Mouse (Mus musculus) right cerebral cortex, adult 18-20 months (tissue): ENCODE measurements around the gene Ttc23l.
A peak's percentile ranks its signal among the peaks of the same experiment; 100 is the strongest.
"Not testable (repeated sequence)": the region's sequence is repeated elsewhere in the genome, so short reads cannot be mapped to it uniquely, and the experiment has no call there.

Source experiments
- DNase-seq: peaks from one replicate; pipeline ENCODE4 v3.0.0; 2022; ENCODE audit warnings: mixed read lengths

Ttc23l gene

DNA sequence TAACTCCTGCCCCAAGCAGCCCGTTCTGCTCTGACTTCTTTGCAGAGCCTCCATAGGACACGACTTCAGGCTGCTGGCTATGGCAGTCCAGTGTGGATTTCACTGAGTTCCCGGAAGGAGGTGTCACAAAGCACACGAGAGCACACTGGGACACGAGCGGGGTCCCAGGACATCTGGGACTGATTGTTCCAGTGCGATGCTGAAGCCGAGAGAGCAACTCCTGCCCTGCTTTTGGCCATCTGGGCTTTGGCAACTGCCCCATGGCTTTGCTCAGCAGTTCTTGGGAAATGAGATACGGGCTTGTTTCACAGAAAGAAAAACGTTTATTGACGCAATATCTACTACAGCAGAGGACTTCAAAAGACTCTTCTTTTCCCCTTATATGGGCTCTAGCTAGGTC, 52.4 kb downstream of the Ttc23l start:
- DNase-seq = no peak

DNA sequence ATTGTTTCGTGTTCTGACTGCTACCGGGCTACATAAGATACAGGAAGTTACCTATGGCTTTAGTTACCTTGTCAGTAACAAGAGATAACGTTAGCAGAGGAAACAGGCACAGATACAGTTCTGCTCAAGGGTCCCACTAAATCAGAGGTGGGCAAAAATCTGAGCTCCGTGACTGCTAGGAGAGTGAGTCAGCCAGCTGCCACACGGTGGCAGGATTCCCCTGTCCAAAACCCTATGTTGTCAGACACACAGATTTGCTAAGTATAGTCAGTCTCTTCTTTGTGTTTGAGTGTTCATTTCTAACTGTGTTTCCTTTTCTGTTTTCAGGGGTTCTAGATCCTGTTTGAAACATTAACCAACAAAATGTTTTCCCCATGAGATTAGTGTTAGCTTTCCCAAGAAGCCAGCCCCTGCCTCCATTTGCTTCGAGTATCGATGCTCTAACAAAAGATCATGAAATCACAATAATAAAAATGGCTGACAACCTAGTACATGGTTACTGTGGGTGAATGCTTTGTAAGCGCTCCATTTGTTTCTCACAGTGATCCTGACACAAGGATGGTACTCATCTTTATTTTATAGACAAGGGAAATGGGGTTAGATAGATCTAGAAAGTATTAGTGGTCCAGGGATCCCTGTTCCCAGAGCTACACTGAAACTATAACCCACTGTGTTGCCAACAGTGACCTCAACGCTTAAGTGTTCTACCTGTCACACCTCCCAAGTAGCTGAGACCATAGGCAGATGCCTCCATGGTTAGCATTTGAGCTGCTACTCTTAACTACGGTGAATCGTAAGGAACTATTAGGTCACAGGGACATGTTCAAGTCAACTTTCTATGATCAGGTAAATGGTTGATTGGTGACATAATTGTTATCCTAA, 57.4 kb downstream of the Ttc23l start:
- peak; percentile 51 for DNase-seq

DNA sequence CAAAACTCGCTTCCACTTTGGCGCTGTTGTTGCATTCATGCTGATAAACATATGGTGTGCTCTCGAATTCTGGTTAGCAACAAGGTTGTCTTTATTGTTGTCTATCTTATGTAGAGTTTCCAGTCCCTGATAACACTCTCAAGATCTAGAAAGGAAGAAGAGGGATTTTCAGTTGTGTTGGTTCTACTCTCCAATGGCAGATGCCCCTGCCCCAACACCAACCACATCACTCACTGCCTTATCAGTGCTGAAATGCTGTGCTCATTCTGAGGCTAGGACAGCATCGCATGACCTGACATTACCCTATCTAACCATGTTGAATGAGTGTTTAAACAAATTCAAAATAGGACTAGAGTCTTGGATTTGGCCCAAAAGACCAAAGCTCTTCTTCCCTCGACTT, 58.4 kb downstream of the Ttc23l start:
- no peak for DNase-seq

DNA sequence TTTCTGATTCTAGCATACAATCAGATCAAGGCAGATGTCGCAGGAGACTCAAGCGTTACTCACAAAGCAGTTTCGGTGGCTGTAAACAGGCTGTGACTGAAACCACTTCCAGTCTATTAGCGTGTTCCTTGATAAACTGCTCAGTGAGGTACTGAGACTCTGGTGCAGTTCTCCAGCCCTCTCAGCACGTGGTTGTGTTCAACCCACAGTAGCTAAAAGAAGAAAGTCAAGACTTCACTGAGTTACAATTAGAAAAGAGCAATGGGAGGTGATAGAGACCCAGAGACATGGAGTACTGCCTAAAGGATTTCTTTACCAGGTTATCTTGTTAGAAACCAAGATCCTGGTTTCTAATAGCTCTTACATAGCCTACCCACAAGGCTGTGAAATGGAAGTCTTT, 58.9 kb downstream of the Ttc23l start:
- no peak for DNase-seq

DNA sequence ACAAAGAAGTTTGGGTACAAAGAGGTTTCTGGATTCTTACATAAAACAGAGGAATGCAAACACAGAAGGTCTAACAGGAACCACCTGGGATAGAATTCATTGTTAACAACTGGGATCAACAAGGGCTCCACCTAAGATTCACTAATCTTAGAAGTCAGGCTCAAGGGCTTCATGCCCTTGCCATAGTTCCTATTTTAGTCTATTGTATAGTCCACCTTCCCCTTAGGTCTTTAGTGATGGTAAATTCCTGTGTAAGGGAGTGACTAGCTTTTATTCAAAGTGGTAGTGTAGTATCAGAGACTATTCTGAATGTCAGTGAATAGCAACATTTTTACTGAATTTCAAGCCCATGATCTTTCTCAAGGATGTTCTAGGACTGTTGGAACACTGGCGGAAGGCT, 61.8 kb downstream of the Ttc23l start:
- DNase-seq = not testable (repeated sequence)

DNA sequence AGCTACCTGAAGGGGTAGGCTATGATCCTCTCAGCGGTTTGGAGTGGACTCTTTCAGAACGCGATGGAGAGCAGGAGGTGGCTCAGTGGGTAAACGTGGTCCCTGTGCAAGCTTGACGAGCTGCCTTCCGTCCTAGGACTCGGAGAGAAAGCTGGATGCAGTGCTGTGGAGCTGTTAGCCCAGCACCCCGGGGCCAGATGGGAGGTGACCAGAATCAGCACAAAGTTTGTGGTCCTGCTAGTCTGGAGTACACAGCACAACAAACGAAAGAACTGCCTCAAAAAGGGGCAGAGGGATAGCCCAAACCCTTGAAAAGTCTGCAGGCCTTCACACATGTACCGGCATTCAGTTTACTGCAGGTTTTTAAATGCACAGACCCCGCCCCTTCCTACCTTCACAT, 62.5 kb downstream of the Ttc23l start:
- DNase-seq = no peak

DNA sequence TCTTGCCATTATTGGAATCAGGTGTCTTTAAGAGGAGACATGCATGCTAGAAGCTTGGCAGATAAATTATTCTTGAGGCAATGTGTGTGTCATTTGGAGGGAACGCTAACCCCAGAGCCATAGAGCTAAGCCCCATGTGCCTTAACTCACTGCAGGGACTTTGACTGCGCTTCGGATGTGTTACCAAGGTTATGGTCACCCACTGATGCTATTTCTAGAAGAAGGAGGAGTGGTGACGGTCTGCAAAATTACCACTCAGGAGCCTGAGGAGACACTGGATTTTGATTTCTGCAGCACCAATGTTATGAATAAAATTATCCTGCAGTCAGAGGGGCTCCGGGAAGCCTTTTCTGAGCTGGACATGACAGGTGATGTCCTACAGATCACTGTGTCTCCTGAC, 68.4 kb downstream of the Ttc23l start:
- DNase-seq = peak; percentile 26

DNA sequence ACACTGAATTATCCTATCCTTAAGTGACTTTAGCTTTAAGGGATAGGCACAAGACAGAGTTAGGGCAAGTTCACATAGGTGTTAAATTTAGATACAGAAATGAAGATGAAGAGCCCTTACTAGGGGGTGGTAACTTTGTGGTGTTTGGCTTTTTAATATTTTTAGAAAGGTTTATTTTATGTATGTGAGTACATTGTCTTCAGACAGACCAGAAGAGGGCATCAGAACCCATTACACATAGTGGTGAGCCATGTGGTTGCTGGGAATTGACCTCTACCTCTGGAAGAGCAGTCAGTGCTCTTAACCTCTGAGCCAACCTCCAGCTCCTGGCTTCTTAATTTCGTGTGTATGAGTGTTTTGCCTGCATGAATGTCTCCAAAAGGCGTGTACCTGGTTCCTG, 71.2 kb downstream of the Ttc23l start:
- no peak for DNase-seq

DNA sequence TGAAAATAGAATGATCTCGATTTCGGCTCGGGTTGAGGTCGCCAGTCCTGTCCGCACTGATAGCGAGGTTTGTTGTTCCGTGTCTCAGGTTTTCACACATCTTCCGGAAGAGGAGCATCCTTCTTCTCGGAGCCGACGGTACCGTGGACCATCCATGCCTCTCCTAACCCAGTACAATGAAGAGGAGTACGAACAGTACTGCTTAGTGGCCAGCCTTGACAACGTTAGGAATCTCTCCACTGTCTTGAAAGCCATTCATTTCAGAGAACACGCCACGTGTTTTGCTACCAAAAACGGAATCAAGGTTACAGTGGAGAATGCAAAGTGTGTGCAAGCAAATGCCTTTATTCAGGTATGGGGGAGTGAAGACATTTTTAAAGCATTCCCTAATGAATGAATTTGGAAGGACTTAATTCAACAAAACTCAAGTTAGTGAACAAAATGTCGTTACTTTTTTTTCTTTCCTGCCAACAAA, 72.1 kb downstream of the Ttc23l start:
- DNase-seq = no peak

DNA sequence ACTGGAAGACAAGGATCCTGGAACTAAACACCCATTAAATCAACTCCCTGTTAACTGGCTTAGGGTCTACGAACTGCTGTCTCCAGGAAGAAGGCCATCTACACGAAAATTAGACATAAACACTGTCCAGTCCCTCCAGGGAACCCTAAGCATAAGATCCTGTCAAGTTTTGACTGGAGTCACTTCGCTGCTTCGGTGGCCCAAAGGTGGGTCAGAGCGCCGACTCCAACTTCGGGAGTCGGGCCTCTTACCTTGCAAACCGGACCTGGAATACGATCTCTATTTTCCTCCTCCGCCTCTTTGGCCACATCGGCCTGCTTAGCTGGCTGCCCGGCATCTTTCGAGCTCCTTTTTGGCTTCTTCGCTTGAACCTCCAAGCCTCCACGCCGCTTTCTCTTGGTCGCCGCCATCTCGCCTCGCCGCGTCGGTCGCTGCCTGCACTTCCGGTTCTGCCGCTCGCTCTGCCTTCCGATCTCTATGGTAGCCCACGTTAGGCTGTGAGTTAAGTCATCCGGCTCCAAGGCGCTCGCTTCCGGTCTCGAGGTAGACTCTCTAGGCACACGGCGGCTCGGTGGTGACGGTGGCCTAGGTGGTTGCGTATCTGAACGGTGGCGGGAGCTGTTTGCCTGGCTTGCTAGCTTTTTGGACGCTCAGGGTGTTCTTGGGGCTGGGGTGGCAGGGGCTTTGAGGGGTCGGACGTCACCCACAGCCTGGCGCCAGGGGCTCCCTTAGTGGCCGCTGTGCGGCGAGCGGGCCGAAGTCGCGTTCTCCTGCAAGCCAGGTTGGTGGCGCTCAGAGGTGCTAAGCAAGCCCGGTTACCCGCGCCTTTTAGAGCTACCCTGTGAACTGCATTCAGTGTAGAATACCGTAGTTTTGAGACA, 72.7 kb downstream of the Ttc23l start, which contains the start of the genes Brix1 and Rad1:
Brix1 (minus strand) TSS at position 464 of the 881 bp plus-strand sequence.
Rad1 (plus strand) TSS at position 535 of the 881 bp plus-strand sequence.
- DNase-seq = peak; percentile 97

DNA sequence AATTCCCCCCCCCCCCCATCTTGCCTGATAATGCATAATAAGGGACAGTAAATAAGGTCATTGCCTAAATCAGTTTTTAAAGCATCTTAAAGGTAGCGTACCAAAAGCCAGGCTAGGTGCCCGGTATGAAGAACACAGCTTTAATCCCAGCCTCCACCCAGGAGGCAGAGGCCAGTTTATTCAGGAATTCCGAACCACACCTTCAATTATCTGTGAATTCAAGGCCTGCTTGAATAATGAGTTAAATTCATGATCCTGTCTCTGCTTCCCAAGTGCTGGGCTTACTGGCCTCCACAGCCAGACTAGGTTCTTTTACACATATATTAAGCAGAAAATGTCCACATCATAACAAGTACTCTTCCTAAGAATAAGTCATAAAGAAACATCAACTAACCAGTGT, 87.5 kb downstream of the Ttc23l start:
- no peak for DNase-seq

DNA sequence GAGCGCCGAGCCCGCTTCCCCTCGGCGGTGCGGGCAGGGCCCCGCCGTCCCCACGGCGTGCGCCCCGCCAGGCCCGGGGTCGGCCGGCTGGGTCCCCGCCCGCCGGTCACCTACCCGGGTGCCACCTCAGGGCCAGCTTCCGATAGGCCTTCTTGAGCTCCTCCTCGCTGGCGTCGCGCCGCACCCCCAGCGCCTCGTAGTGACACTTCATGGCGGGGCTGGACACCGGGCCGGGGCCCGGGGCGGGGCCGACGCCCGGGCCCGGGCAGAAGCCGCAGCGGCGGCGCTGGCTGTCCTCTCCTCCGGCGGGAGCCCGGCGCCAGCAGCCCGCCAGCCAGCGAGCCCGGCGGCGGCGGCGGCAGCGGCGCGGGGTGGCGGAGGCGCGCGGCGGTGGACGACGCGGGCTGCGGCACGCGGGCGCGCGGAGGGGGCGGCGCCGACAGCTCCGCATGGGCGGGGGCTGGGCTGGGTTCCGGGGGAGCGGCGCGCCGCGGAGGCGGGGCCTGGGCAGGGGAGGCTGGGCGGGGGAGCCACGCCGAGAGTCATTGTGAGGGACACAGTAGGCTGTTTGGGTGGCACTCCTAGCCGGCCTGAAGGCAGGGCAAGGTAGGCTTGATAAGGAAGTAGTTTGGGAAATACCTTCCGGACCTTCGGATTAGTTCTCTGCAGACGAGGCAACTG, 88.2 kb downstream of the Ttc23l start, which contains the start of gene Dnajc21:
Dnajc21 (minus strand) TSS at position 366 of the 681 bp plus-strand sequence.
- DNase-seq = peak; percentile 79

DNA sequence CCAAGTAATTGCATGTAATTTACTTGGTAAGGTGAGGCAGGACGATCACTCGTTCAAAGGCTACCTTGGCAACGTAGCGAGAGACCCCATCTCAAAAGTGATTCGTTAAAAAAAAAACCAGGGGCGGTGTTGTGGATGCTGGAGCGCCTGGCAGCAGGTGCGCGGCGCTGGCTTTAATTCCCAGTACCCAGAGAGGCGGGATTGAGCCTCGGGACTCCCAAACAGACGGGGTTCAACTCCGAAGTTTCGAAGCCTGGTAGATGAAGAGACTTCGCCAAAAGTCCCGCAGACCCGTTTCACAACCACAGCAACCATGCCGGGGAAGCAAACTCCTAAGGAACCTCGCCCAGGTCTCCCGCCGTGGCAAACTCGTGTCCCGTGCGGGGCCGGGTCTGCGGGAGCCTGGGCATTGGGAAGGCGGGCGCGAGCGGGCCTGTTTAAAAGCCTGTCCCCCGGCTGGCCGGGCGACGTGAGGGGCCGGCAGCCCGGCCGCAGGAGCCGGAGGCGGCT, 88.8 kb downstream of the Ttc23l start:
- peak; percentile 28 for DNase-seq

DNA sequence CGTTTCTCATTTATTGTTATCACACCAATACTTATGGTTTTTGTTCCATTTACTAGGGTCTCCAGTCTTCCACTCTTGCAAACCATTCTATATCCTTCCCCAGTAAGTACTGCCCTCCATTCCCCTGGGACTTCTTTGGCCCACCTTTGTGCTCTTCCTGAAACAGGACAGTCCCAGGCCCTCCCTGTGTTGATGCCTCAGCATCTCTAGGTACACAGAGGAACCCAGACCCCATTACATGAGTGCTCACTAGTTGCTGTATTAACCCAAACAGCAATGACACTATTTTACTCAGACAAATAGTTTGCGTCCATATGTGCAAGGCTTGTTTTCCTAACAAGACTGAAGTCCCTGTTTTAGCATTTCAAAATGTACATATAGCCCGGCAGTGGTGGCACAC, 89.7 kb downstream of the Ttc23l start:
- DNase-seq = no peak

DNA sequence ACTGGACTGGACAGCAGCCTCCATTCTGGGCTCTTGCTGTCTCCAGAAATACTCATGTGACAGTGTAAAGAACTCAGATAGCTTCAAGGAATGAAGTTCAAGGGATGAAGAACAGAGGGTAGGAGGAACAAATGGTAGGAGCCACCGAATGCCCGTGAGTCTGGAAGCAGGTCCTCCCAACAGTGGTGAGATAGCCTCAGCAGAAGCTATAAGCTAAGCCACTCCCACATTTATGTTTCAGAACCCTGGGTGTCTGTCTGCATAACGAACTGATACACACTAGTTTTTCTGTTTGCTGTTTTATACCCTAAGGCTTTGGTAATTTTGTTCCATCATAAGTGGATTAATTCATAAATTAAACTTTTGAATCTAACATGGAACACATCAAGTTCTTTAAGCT, 93.8 kb downstream of the Ttc23l start:
- DNase-seq = no peak

DNA sequence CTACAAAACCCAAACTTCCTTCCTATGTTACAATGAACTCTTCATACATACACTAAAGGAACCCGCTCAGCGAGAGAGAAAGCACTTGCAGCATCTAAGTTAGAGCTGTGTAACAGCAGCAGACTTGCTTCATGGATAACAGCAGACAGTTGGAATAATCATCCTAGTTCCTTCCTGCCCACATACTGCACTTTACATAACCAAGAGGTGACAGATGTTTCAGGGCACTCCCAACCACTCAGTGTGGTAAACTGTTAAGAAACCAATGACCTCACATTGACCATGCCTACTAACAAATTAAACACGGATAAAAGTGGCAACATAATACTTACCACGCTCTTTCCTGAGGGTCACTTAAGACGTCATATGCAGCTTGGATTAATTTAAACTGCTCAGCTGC, 94.9 kb downstream of the Ttc23l start:
- peak; percentile 54 for DNase-seq

DNA sequence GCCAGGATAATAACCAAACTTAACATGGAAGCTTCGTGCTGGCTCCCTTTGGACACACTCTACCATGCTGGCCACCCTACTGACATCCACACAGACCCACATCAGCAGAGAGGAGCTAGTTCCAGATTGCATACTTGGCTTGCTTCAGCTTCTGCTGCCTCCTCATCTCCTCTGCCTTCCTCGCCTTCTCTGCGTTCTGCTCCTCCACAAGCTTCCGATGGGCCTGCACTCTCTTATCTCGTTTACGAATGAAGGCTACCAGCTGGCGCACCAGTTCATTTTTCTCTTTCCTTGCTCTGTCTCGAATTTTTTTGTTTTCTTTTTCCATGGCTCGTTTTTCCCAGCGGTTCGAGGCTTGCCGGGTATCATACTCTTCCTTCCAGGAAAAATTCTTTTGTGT, 97.5 kb downstream of the Ttc23l start:
- peak; percentile 39 for DNase-seq
